Mouse (Mus musculus) heart, postnatal 0 days (tissue): Measurements from ENCODE around the gene Sarm1.

Experiments
- CTCF ChIP-seq: IDR thresholded peaks from 2 replicates; pipeline ENCODE4 v1.5.1; 2016; ENCODE audit warnings: antibody characterized with exemption, control low read depth, low read depth
- EP300 ChIP-seq: IDR thresholded peaks from 2 replicates; pipeline ENCODE4 v1.6.1; 2016; ENCODE audit warnings: antibody characterized with exemption, low read depth

GRCm38 (mm10) chr11:78465116-78465515 is 32.4 kb downstream of the Sarm1 start:
- no peak for TF ChIP-seq CTCF
- TF ChIP-seq EP300: no peak
